Mouse (Mus musculus) stomach, embryonic 15.5 days (tissue): ENCODE results near the gene Atat1. TPM values are rescaled to one million over a fixed set of nuclear protein-coding genes. Genes with fewer than 3 reads are reported as not detected.

Source experiments
- ATAC-seq: fragments of 200-750 bp; cut with Nextera tagmentation; 2 replicates; pipeline ENCODE4 v1.8.0; 2017; ENCODE audit warnings: low read depth, moderate number of reproducible peaks, moderate TSS enrichment; ENCODE audit not compliant: insufficient read depth, low FRiP score
- H3K27ac ChIP-seq: fragments of 300-500 bp; sonication (generic); 2 replicates; pipeline ENCODE4 v1.5.1; 2015; ENCODE audit warnings: mild to moderate bottlenecking, inconsistent platforms
- H3K27me3 ChIP-seq: fragments of 300-500 bp; sonication (generic); replicated peaks from 2 replicates; pipeline ENCODE4 v1.6.1; 2015; ENCODE audit warnings: inconsistent platforms
- H3K36me3 ChIP-seq: fragments of 300-500 bp; sonication (generic); 2 replicates; pipeline ENCODE4 v1.6.1; 2015; ENCODE audit warnings: inconsistent platforms
- H3K4me1 ChIP-seq: fragments of 300-500 bp; sonication (generic); 2 replicates; pipeline ENCODE4 v1.6.1; 2015; ENCODE audit warnings: inconsistent platforms
- H3K4me2 ChIP-seq: fragments of 300-500 bp; sonication (generic); 2 replicates; pipeline ENCODE4 v1.6.1; 2015; ENCODE audit warnings: mild to moderate bottlenecking, inconsistent platforms
- H3K4me3 ChIP-seq: fragments of 300-500 bp; sonication (generic); replicated peaks from 2 replicates; pipeline ENCODE4 v1.5.1; 2015; ENCODE audit warnings: inconsistent platforms
- H3K9ac ChIP-seq: fragments of 300-500 bp; sonication (generic); 2 replicates; pipeline ENCODE4 v1.6.1; 2015; ENCODE audit warnings: inconsistent platforms
- H3K9me3 ChIP-seq: fragments of 300-500 bp; sonication (generic); 2 replicates; pipeline ENCODE4 v1.6.1; 2016; ENCODE audit warnings: inconsistent platforms
- WGBS: fragments of 180-500 bp; shearing (Covaris S2); methylation state at CpG from one replicate; pipeline ENCODE4 v1.1.7; 2015; 5-methylcytosine and 5-hydroxymethylcytosine counted together
- polyA plus RNA-seq: library from polyadenylated mRNA; unstranded; fragments of >200 nt; fragmentation: Nextera tagmentation; extraction: Ambion mirVana; gene quantifications from 2 replicates; pipeline ENCODE4 v1.2.1, GENCODE M21; 2015

The Atat1 gene
- polyA plus RNA-seq, 1 experiment from 2014 or later = 53.2 TPM

GRCm38 (mm10) chr17:35927471-35927870 is 17.6 kb upstream of the Atat1 start:
- Histone ChIP-seq H3K4me2 (no peak overlapping the region), H3K36me3 (peaks cover 68% of the 10 kb centered on the region), H3K27ac (no peak overlapping the region), H3K4me3 (no peak overlapping the region), H3K9me3 (no peaks in the 10 kb centered on the region), H3K27me3 (no peaks in the 10 kb centered on the region), H3K4me1 (no peaks in the 10 kb centered on the region), H3K9ac (no peak overlapping the region)
- WGBS = 46% methylated on average over 1 of the region's 1 CpGs
- ATAC-seq = no peak

- WGBS = 92% methylated on average over 4 of the region's 4 CpGs
- no peaks in the 10 kb centered on the region for H3K27me3 ChIP-seq
- peaks cover 13% of the 10 kb centered on the region; the same call in 1 of the 2 replicates for H3K4me1 ChIP-seq
- no peaks in the 10 kb centered on the region for H3K9me3 ChIP-seq
- H3K9ac ChIP-seq = no peak overlapping the region
- H3K36me3 ChIP-seq = peaks cover 43% of the 10 kb centered on the region
- no peak overlapping the region for H3K4me3 ChIP-seq
- H3K27ac ChIP-seq = no peak overlapping the region
- no peak for ATAC-seq
- no peak overlapping the region for H3K4me2 ChIP-seq
These were observed 13.4 kb upstream of the Atat1 start for GRCm38 (mm10) chr17:35923281-35923680.

GRCm38 (mm10) chr17:35922566-35922965 is 12.7 kb upstream of the Atat1 start:
- H3K4me2 ChIP-seq = no peak overlapping the region
- WGBS = 80% methylated on average over 3 of the region's 3 CpGs
- no peak overlapping the region for H3K9ac ChIP-seq
- no peak overlapping the region; the same call in 1 of the 2 replicates for H3K27ac ChIP-seq
- H3K36me3 ChIP-seq = peaks cover 35% of the 10 kb centered on the region
- peaks cover 13% of the 10 kb centered on the region; the same call in 1 of the 2 replicates for H3K4me1 ChIP-seq
- H3K27me3 ChIP-seq = no peaks in the 10 kb centered on the region
- ATAC-seq = no peak
- H3K9me3 ChIP-seq = no peaks in the 10 kb centered on the region
- no peak overlapping the region for H3K4me3 ChIP-seq

- Histone ChIP-seq H3K27me3 (no peaks in the 10 kb centered on the region), H3K36me3 (peaks cover 30% of the 10 kb centered on the region), H3K27ac (no peak overlapping the region), H3K4me1 (peaks cover 13% of the 10 kb centered on the region; the same call in 1 of the 2 replicates), H3K9me3 (no peaks in the 10 kb centered on the region), H3K9ac (no peak overlapping the region), H3K4me3 (no peak overlapping the region), H3K4me2 (no peak overlapping the region)
- 80% methylated on average over 4 of the region's 4 CpGs for WGBS
- ATAC-seq = no peak
These were observed 11.8 kb upstream of the Atat1 start for GRCm38 (mm10) chr17:35921710-35922109.

GRCm38 (mm10) chr17:35920862-35921562 is 11.1 kb upstream of the Atat1 start:
- no peak for ATAC-seq
- H3K9ac ChIP-seq = no peak overlapping the region
- no peak overlapping the region for H3K4me2 ChIP-seq
- H3K27ac ChIP-seq = peak overlapping the region; percentile 92
- no peaks in the 10 kb centered on the region for H3K27me3 ChIP-seq
- peaks cover 23% of the 10 kb centered on the region for H3K36me3 ChIP-seq
- no peaks in the 10 kb centered on the region for H3K9me3 ChIP-seq
- peaks cover 13% of the 10 kb centered on the region; the same call in 1 of the 2 replicates for H3K4me1 ChIP-seq
- H3K4me3 ChIP-seq = no peak overlapping the region
- 70% methylated on average over 5 of the region's 5 CpGs for WGBS

- no peaks in the 10 kb centered on the region for H3K27me3 ChIP-seq
- no peak for ATAC-seq
- no peak overlapping the region for H3K4me3 ChIP-seq
- no peaks in the 10 kb centered on the region for H3K9me3 ChIP-seq
- H3K4me2 ChIP-seq = peak overlapping the region; percentile 78; the same call in 1 of the 2 replicates
- H3K36me3 ChIP-seq = peaks cover 21% of the 10 kb centered on the region
- peaks cover 13% of the 10 kb centered on the region; the same call in 1 of the 2 replicates for H3K4me1 ChIP-seq
- H3K27ac ChIP-seq = peak overlapping the region; percentile 92
- no peak overlapping the region; the same call in 1 of the 2 replicates for H3K9ac ChIP-seq
- WGBS = 56% methylated on average over 1 of the region's 1 CpGs
These were observed 10.5 kb upstream of the Atat1 start for GRCm38 (mm10) chr17:35920384-35920783.

- Histone ChIP-seq H3K9ac (no peak overlapping the region), H3K27ac (peak overlapping the region; percentile 92), H3K4me2 (peak overlapping the region; percentile 78), H3K36me3 (peaks cover 16% of the 10 kb centered on the region), H3K4me1 (peaks cover 13% of the 10 kb centered on the region; the same call in 1 of the 2 replicates), H3K27me3 (no peaks in the 10 kb centered on the region), H3K9me3 (no peaks in the 10 kb centered on the region), H3K4me3 (peak overlapping the region; percentile 77; the same call in 1 of the 2 replicates)
- 36% methylated on average over 6 of the region's 6 CpGs for WGBS
- ATAC-seq = no peak
These were observed 10.0 kb upstream of the Atat1 start for GRCm38 (mm10) chr17:35919864-35920301.

- ATAC-seq = peak; percentile 36
- H3K9ac ChIP-seq = peak overlapping the region; percentile 30; the same call in 1 of the 2 replicates
- peak overlapping the region; percentile 78 for H3K4me2 ChIP-seq
- H3K9me3 ChIP-seq = no peaks in the 10 kb centered on the region
- H3K27ac ChIP-seq = peak overlapping the region; percentile 97
- H3K36me3 ChIP-seq = peaks cover 16% of the 10 kb centered on the region
- peak overlapping the region; percentile 77 for H3K4me3 ChIP-seq
- peaks cover 13% of the 10 kb centered on the region; the same call in 1 of the 2 replicates for H3K4me1 ChIP-seq
- 7% methylated on average over 7 of the region's 7 CpGs for WGBS
- no peaks in the 10 kb centered on the region for H3K27me3 ChIP-seq
These were observed 9.3 kb upstream of the Atat1 start for GRCm38 (mm10) chr17:35919060-35919715.

GRCm38 (mm10) chr17:35918276-35919059 is 8.6 kb upstream of the Atat1 start:
- under 1% methylated on average over 11 of the region's 11 CpGs for WGBS

GRCm38 (mm10) chr17:35917463-35918251 is 7.8 kb upstream of the Atat1 start:
- no peak for ATAC-seq
- H3K4me3 ChIP-seq = peak overlapping the region; percentile 77
- WGBS = under 1% methylated on average over 13 of the region's 13 CpGs
- H3K27me3 ChIP-seq = no peaks in the 10 kb centered on the region
- peak overlapping the region; percentile 97 for H3K27ac ChIP-seq
- H3K9ac ChIP-seq = peak overlapping the region; percentile 92
- H3K4me1 ChIP-seq = peaks cover 13% of the 10 kb centered on the region; the same call in 1 of the 2 replicates
- H3K4me2 ChIP-seq = peak overlapping the region; percentile 78
- H3K9me3 ChIP-seq = no peaks in the 10 kb centered on the region
- peaks cover 15% of the 10 kb centered on the region for H3K36me3 ChIP-seq

More at GRCm38 (mm10) chr17:35918276-35919059, 8.6 kb upstream of the Atat1 start:
- H3K9me3 ChIP-seq = no peaks in the 10 kb centered on the region
- ATAC-seq = no peak
- H3K27ac ChIP-seq = peak overlapping the region; percentile 97
- H3K4me1 ChIP-seq = peaks cover 13% of the 10 kb centered on the region; the same call in 1 of the 2 replicates
- H3K4me3 ChIP-seq = peak overlapping the region; percentile 77
- H3K27me3 ChIP-seq = no peaks in the 10 kb centered on the region
- H3K4me2 ChIP-seq = peak overlapping the region; percentile 78
- H3K36me3 ChIP-seq = peaks cover 16% of the 10 kb centered on the region
- H3K9ac ChIP-seq = peak overlapping the region; percentile 92

- Histone ChIP-seq H3K4me3 (peak overlapping the region; percentile 77), H3K27ac (peak overlapping the region; percentile 97), H3K4me2 (peak overlapping the region; percentile 78), H3K36me3 (peaks cover 13% of the 10 kb centered on the region), H3K9ac (peak overlapping the region; percentile 92), H3K27me3 (no peaks in the 10 kb centered on the region), H3K9me3 (no peaks in the 10 kb centered on the region), H3K4me1 (peaks cover 13% of the 10 kb centered on the region; the same call in 1 of the 2 replicates)
- WGBS = 0% methylated on average over 8 of the region's 8 CpGs
- no peak for ATAC-seq
These were observed 7.2 kb upstream of the Atat1 start for GRCm38 (mm10) chr17:35917143-35917462.
